Mouse (Mus musculus): Measurements from ENCODE around the gene Tdrkh. TPM values are rescaled to one million over a fixed set of nuclear protein-coding genes. Genes with fewer than 3 reads are reported as not detected.

Gene Tdrkh
- 47.3 and 55.5 TPM in 2 replicates for polyA plus RNA-seq (2016; fragmentation: Nextera tagmentation; extraction: Ambion mirVana)

GRCm38 (mm10) chr3:94413031-94413679, at the start of gene Tdrkh:
Tdrkh (plus strand) TSS chr3:94413273.
- H3K27ac ChIP-seq: no peak within 1 kb of the TSS
- WGBS: 7% methylated on average over 52 of the region's 52 CpGs

GRCm38 (mm10) chr3:94363291-94364153, 49.6 kb upstream of the Tdrkh start:
- 5% methylated on average over 97 of the region's 97 CpGs for WGBS
- Histone ChIP-seq H3K27me3 (replicated peaks) (peaks cover 40% of the 10 kb centered on the region), H3K27ac (no peak overlapping the region), H3K4me2 (replicated peaks) (peak overlapping the region; percentile 91), H3K4me3 (peak overlapping the region; percentile 48), H3K36me3 (no peaks in the 10 kb centered on the region), H3K9ac (peak overlapping the region; percentile 87), H3K9me3 (no peaks in the 10 kb centered on the region), H3K4me1 (peaks cover 7% of the 10 kb centered on the region; the same call in 1 of the 2 replicates)
- peak; percentile 77 for ATAC-seq (ENCODE audit: low FRiP score, low read depth)

More at GRCm38 (mm10) chr3:94413031-94413679, at the start of gene Tdrkh:
- Histone ChIP-seq H3K9me3 (no peaks in the 10 kb centered on the region), H3K4me2 (replicated peaks) (peak within 1 kb of the TSS; percentile 91), H3K9ac (peak within 1 kb of the TSS; percentile 59), H3K4me1 (peaks cover 5% of the 10 kb centered on the region), H3K4me3 (peak within 1 kb of the TSS; percentile 51), H3K27me3 (replicated peaks) (no peaks in the 10 kb centered on the region), H3K36me3 (no peaks in the 10 kb centered on the region)
- ATAC-seq (ENCODE audit: low FRiP score, low read depth): peak; percentile 99

- H3K4me2 ChIP-seq (replicated peaks): peak overlapping the region; percentile 91
- ATAC-seq (ENCODE audit: low FRiP score, low read depth): peak; percentile 43
- H3K4me1 ChIP-seq: peaks cover 7% of the 10 kb centered on the region; the same call in 1 of the 2 replicates
- H3K4me3 ChIP-seq: peak overlapping the region; percentile 48
- 4% methylated on average over 23 of the region's 23 CpGs for WGBS
- no peaks in the 10 kb centered on the region for H3K9me3 ChIP-seq
- peaks cover 40% of the 10 kb centered on the region for H3K27me3 ChIP-seq (replicated peaks)
- H3K36me3 ChIP-seq: no peaks in the 10 kb centered on the region
- H3K9ac ChIP-seq: peak overlapping the region; percentile 87
- H3K27ac ChIP-seq: no peak overlapping the region
These were observed 48.9 kb upstream of the Tdrkh start for GRCm38 (mm10) chr3:94364154-94364526.

- H3K4me1 ChIP-seq: peaks cover 11% of the 10 kb centered on the region; the same call in 1 of the 2 replicates
- H3K27me3 ChIP-seq (replicated peaks): peaks cover 40% of the 10 kb centered on the region
- H3K9me3 ChIP-seq: no peaks in the 10 kb centered on the region
- H3K4me2 ChIP-seq (replicated peaks): no peak overlapping the region
- 0 out of 2 replicates have a peak, but pooled peaks have one; percentile 13 for ATAC-seq (ENCODE audit: low FRiP score, low read depth)
- H3K4me3 ChIP-seq: no peak overlapping the region
- H3K36me3 ChIP-seq: no peaks in the 10 kb centered on the region
- no peak overlapping the region for H3K27ac ChIP-seq
- H3K9ac ChIP-seq: no peak overlapping the region
- 28% methylated on average over 3 of the region's 3 CpGs for WGBS
These were observed 46.3 kb upstream of the Tdrkh start for GRCm38 (mm10) chr3:94366761-94367160.

GRCm38 (mm10) chr3:94367511-94367910, 45.6 kb upstream of the Tdrkh start:
- Histone ChIP-seq H3K27ac (no peak overlapping the region), H3K9ac (no peak overlapping the region), H3K27me3 (replicated peaks) (peaks cover 32% of the 10 kb centered on the region), H3K4me2 (replicated peaks) (no peak overlapping the region), H3K4me1 (0 out of 2 replicates have a peak, but pooled peaks cover 12% of the 10 kb centered on the region), H3K4me3 (no peak overlapping the region), H3K36me3 (no peaks in the 10 kb centered on the region), H3K9me3 (no peaks in the 10 kb centered on the region)
- no peak for ATAC-seq (ENCODE audit: low FRiP score, low read depth)
- WGBS: 86% methylated on average over 6 of the region's 6 CpGs

GRCm38 (mm10) chr3:94368631-94369030, 44.4 kb upstream of the Tdrkh start:
- no peak for ATAC-seq (ENCODE audit: low FRiP score, low read depth)
- Histone ChIP-seq H3K27ac (no peak overlapping the region), H3K27me3 (replicated peaks) (peaks cover 28% of the 10 kb centered on the region), H3K9me3 (no peaks in the 10 kb centered on the region), H3K9ac (no peak overlapping the region), H3K4me1 (peaks cover 23% of the 10 kb centered on the region), H3K4me2 (replicated peaks) (no peak overlapping the region), H3K36me3 (no peaks in the 10 kb centered on the region), H3K4me3 (no peak overlapping the region)
- WGBS: 72% methylated on average over 6 of the region's 6 CpGs

- no peaks in the 10 kb centered on the region for H3K9me3 ChIP-seq
- no peak overlapping the region for H3K4me3 ChIP-seq
- peaks cover 19% of the 10 kb centered on the region for H3K4me1 ChIP-seq
- no peak overlapping the region for H3K27ac ChIP-seq
- WGBS: 73% methylated on average over 2 of the region's 2 CpGs
- no peak overlapping the region for H3K4me2 ChIP-seq (replicated peaks)
- ATAC-seq (ENCODE audit: low FRiP score, low read depth): no peak
- H3K27me3 ChIP-seq (replicated peaks): peaks cover 19% of the 10 kb centered on the region
- H3K36me3 ChIP-seq: no peaks in the 10 kb centered on the region
- H3K9ac ChIP-seq: no peak overlapping the region
These were observed 43.4 kb upstream of the Tdrkh start for GRCm38 (mm10) chr3:94369709-94370108.

GRCm38 (mm10) chr3:94371637-94372036, 41.4 kb upstream of the Tdrkh start:
- 0 out of 2 replicates have a peak, but pooled peaks have one; percentile 17 for ATAC-seq (ENCODE audit: low FRiP score, low read depth)
- Histone ChIP-seq H3K36me3 (no peaks in the 10 kb centered on the region), H3K9me3 (no peaks in the 10 kb centered on the region), H3K4me1 (peaks cover 19% of the 10 kb centered on the region), H3K4me3 (no peak overlapping the region), H3K9ac (no peak overlapping the region), H3K27me3 (replicated peaks) (0 out of 2 replicates have a peak, but pooled peaks cover 5% of the 10 kb centered on the region), H3K4me2 (replicated peaks) (peak overlapping the region; percentile 41), H3K27ac (no peak overlapping the region)
- WGBS: 5% methylated on average over 11 of the region's 11 CpGs

- H3K36me3 ChIP-seq: no peaks in the 10 kb centered on the region
- no peak overlapping the region for H3K9ac ChIP-seq
- no peak overlapping the region for H3K4me3 ChIP-seq
- WGBS: 6% methylated on average over 3 of the region's 3 CpGs
- H3K4me1 ChIP-seq: peaks cover 19% of the 10 kb centered on the region
- H3K27ac ChIP-seq: no peak overlapping the region
- 0 out of 2 replicates have a peak, but pooled peaks cover 5% of the 10 kb centered on the region for H3K27me3 ChIP-seq (replicated peaks)
- ATAC-seq (ENCODE audit: low FRiP score, low read depth): no peak
- peak overlapping the region; percentile 41 for H3K4me2 ChIP-seq (replicated peaks)
- no peaks in the 10 kb centered on the region for H3K9me3 ChIP-seq
These were observed 41.0 kb upstream of the Tdrkh start for GRCm38 (mm10) chr3:94372038-94372437.

GRCm38 (mm10) chr3:94372641-94373040, 40.4 kb upstream of the Tdrkh start, which contains the start of gene Rorc:
Rorc (plus strand) TSS chr3:94372794.
- Histone ChIP-seq H3K9ac (no peak within 1 kb of the TSS), H3K27ac (no peak within 1 kb of the TSS)
- WGBS: 23% methylated on average over 5 of the region's 5 CpGs

GRCm38 (mm10) chr3:94373090-94373489, 40.0 kb upstream of the Tdrkh start:
- Histone ChIP-seq H3K9me3 (no peaks in the 10 kb centered on the region), H3K4me1 (peaks cover 19% of the 10 kb centered on the region), H3K4me3 (no peak overlapping the region), H3K9ac (no peak overlapping the region), H3K27me3 (replicated peaks) (0 out of 2 replicates have a peak, but pooled peaks cover 5% of the 10 kb centered on the region), H3K36me3 (no peaks in the 10 kb centered on the region), H3K4me2 (replicated peaks) (peak overlapping the region; percentile 42), H3K27ac (no peak overlapping the region)
- WGBS: 4% methylated on average over 10 of the region's 10 CpGs
- peak; percentile 57 for ATAC-seq (ENCODE audit: low FRiP score, low read depth)

More at GRCm38 (mm10) chr3:94372641-94373040, 40.4 kb upstream of the Tdrkh start, which contains the start of gene Rorc:
- no peaks in the 10 kb centered on the region for H3K36me3 ChIP-seq
- peak within 1 kb of the TSS; percentile 42 for H3K4me2 ChIP-seq (replicated peaks)
- H3K9me3 ChIP-seq: no peaks in the 10 kb centered on the region
- H3K4me3 ChIP-seq: no peak within 1 kb of the TSS
- peak; percentile 14; the same call in 1 of the 2 replicates for ATAC-seq (ENCODE audit: low FRiP score, low read depth)
- H3K27me3 ChIP-seq (replicated peaks): 0 out of 2 replicates have a peak, but pooled peaks cover 5% of the 10 kb centered on the region
- H3K4me1 ChIP-seq: peaks cover 19% of the 10 kb centered on the region

- Histone ChIP-seq H3K4me1 (peaks cover 19% of the 10 kb centered on the region), H3K36me3 (no peaks in the 10 kb centered on the region), H3K27me3 (replicated peaks) (0 out of 2 replicates have a peak, but pooled peaks cover 5% of the 10 kb centered on the region), H3K9ac (no peak overlapping the region), H3K4me3 (no peak overlapping the region), H3K4me2 (replicated peaks) (peak overlapping the region; percentile 42), H3K9me3 (no peaks in the 10 kb centered on the region), H3K27ac (no peak overlapping the region)
- peak; percentile 17; the same call in 1 of the 2 replicates for ATAC-seq (ENCODE audit: low FRiP score, low read depth)
- 1% methylated on average over 5 of the region's 5 CpGs for WGBS
These were observed 39.5 kb upstream of the Tdrkh start for GRCm38 (mm10) chr3:94373597-94374011.
